Mouse (Mus musculus) layer of hippocampus, adult 6 months (tissue): ENCODE results near the gene Vmn1r49. TPM values are rescaled to one million over a fixed set of nuclear protein-coding genes. Genes with fewer than 3 reads are reported as not detected.

Experiments used
- long read RNA-seq, 2 experiments: library from polyadenylated mRNA; unstranded; transcript quantifications; one replicate each; pipeline ENCODE4 v2.0.0; 2019 to 2020
- polyA plus RNA-seq: library from polyadenylated mRNA; unstranded; fragments of <200 nt; fragmentation: Nextera tagmentation; gene quantifications from 2 replicates; pipeline ENCODE4 v1.2.3, GENCODE M21; 2021

Gene Vmn1r49
- not detected in 2 replicates for polyA plus RNA-seq
- long read RNA-seq, experiment 1 = 0 reads
- long read RNA-seq, experiment 2 = 0 reads

DNA sequence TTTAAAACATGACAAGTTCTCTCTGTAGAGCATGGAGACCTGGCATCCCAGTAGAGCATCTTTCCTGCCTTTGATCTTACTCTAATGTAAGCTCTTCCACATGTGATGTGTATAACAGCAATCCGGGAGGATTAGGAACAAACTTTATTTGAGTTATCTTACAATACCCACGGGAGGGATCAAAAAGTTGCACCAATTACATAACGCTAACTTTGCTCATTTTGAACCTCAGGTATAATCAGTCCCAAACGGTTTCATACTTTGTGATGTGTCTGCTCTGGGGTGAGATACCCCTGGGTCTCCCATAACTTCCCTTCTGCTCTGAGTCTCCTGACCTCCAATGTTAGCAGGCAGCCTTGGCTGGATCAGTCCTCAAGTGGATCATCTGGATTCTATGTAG, at the start of gene Vmn1r49:
Gene Vmn1r49, minus strand, starts transcription at position 101 of the 400 bp plus-strand sequence.

DNA sequence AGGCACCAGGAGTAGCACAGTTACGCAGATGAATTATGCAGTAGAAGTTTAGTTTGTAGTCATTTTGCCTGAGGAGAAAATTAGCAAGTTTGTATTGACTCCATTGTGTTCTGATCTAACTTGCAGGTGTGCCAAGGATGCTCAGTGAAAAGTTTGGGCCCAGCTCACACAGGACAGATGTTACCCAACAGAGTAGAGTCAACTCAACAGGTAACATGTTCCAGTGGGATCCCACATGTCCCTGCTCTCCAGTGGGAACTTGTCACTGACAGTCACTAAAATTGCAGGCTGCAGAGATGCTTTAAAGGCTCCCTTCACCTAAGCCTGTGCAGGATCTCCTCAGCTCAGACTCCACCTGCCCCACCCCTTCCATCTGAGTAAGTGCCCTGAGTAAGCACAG, 44.0 kb upstream of the Vmn1r49 start, which contains the start of gene Vmn1r51:
Gene Vmn1r51, plus strand, starts transcription at position 301 of the 400 bp plus-strand sequence.

DNA sequence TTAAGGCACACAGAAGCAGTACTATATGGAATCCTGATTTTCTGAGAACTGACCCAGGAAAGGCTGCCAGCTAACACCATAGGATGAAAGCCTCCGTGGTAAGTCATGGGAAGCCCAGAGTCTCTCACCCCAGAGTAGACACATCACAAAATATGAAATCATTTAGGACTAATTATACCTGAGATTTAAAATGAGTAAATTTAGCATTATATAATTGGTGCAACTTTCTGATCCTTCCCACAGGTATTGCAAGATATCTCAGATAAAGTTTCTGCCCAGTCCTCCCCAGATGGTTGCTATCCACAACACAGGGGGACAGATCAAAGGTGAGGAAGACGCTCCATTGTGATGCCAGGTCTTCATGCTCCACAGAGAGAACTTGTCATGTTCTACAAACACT, 22.8 kb upstream of the Vmn1r49 start, which contains the start of gene Vmn1r50:
Gene Vmn1r50, plus strand, starts transcription at position 301 of the 400 bp plus-strand sequence.

DNA sequence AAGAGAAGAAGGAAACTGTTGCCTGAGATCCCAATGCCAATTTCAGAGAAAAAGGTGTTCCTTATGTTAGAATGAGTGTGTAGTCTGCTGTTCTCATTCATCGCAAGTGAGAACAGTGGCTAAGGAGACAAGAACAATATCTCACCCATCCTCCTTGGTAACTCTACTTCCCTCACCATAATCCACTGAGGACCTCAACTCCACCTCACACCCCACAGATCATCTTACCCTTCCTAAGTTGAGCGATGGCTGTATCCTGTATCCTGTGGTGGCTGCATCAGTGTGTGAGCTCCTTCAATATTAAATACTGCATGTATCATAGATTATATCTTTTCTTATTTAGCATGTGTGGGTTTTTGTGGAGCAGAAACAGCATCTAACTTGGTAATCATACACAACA, 41.6 kb downstream of the Vmn1r49 start, which contains the start of gene Vmn1r48:
Gene Vmn1r48, minus strand, starts transcription at position 101 of the 400 bp plus-strand sequence.

Other genes starting within 250 kb of the Vmn1r49 start
- gene Vmn1r42, start 202.1 kb downstream of the Vmn1r49 start, polyA plus RNA-seq = not detected in 2 replicates
- not detected in 2 replicates for gene Vmn1r43, start 202.1 kb downstream of the Vmn1r49 start, polyA plus RNA-seq
- gene Vmn1r44, start 194.8 kb downstream of the Vmn1r49 start, polyA plus RNA-seq = not detected in 2 replicates
- gene Vmn1r45, start 137.9 kb downstream of the Vmn1r49 start, polyA plus RNA-seq = not detected in 2 replicates
- gene Vmn1r46, start 109.2 kb downstream of the Vmn1r49 start, polyA plus RNA-seq = not detected in 2 replicates
- not detected in 2 replicates for gene Vmn1r47, start 62.4 kb downstream of the Vmn1r49 start, polyA plus RNA-seq
- gene Vmn1r48, start 41.7 kb downstream of the Vmn1r49 start, polyA plus RNA-seq = not detected in 2 replicates
- not detected in 2 replicates for gene Vmn1r50, start 22.9 kb upstream of the Vmn1r49 start, polyA plus RNA-seq
- not detected in 2 replicates for gene Vmn1r51, start 44.1 kb upstream of the Vmn1r49 start, polyA plus RNA-seq
- not detected in 2 replicates for gene Vmn1r52, start 96.3 kb upstream of the Vmn1r49 start, polyA plus RNA-seq
- not detected in 2 replicates for gene V1ra8, start 124.3 kb upstream of the Vmn1r49 start, polyA plus RNA-seq
- gene Vmn1r53, start 145.9 kb upstream of the Vmn1r49 start, polyA plus RNA-seq = not detected in 2 replicates
- gene Vmn1r54, start 167.8 kb upstream of the Vmn1r49 start, polyA plus RNA-seq = not detected in 2 replicates
- gene BC048671, start 222.7 kb upstream of the Vmn1r49 start, polyA plus RNA-seq = not detected in 2 replicates
- gene Chst13, start 246.7 kb upstream of the Vmn1r49 start, polyA plus RNA-seq = not detected in 2 replicates